Mouse (Mus musculus) limb, embryonic 11.5 days (tissue): ENCODE measurements around the gene Men1. TPM values are rescaled to one million over a fixed set of nuclear protein-coding genes. Genes with fewer than 3 reads are reported as not detected.
"Not testable (repeated sequence)": the region's sequence is repeated elsewhere in the genome, so short reads cannot be mapped to it uniquely, and the experiment has no call there.

Source experiments
- ATAC-seq: fragments of 200-750 bp; cut with Nextera tagmentation; 2 replicates; pipeline ENCODE4 v1.8.0; 2017; ENCODE audit warnings: low read depth; ENCODE audit not compliant: insufficient number of reproducible peaks, low FRiP score, low TSS enrichment
- DNase-seq: peaks from one replicate; pipeline ENCODE4 v3.0.0-alpha.2; 2015; ENCODE audit warnings: low spot score
- H3K27ac ChIP-seq: fragments of 300-500 bp; sonication (generic); replicated peaks from 2 replicates; pipeline ENCODE4 v1.5.1; 2014; ENCODE audit warnings: low read depth, mild to moderate bottlenecking, low read length
- H3K27me3 ChIP-seq: fragments of 300-500 bp; sonication (generic); 2 replicates; pipeline ENCODE4 v1.6.1; 2014; ENCODE audit warnings: mild to moderate bottlenecking, low read length, mixed read lengths; ENCODE audit not compliant: control insufficient read depth, insufficient read depth
- H3K36me3 ChIP-seq: fragments of 300-500 bp; sonication (generic); 2 replicates; pipeline ENCODE4 v1.6.1; 2014; ENCODE audit warnings: mild to moderate bottlenecking, low read length, moderate library complexity, mixed read lengths; ENCODE audit not compliant: control insufficient read depth, insufficient read depth
- H3K4me1 ChIP-seq: fragments of 300-500 bp; sonication (generic); 2 replicates; pipeline ENCODE4 v1.6.1; 2014; ENCODE audit warnings: low read length, mixed read lengths; ENCODE audit not compliant: control insufficient read depth, insufficient read depth
- H3K4me2 ChIP-seq: fragments of 300-500 bp; sonication (generic); 2 replicates; pipeline ENCODE4 v1.6.1; 2014; ENCODE audit warnings: low read depth, mild to moderate bottlenecking, moderate library complexity; ENCODE audit not compliant: severe bottlenecking
- H3K4me3 ChIP-seq: fragments of 300-500 bp; sonication (generic); 2 replicates; pipeline ENCODE4 v1.5.1; 2014; ENCODE audit warnings: low read depth, low read length
- H3K9ac ChIP-seq: fragments of 300-500 bp; sonication (generic); 2 replicates; pipeline ENCODE4 v1.6.1; 2014; ENCODE audit warnings: mild to moderate bottlenecking, low read length
- H3K9me3 ChIP-seq: fragments of 300-500 bp; sonication (generic); 2 replicates; pipeline ENCODE4 v1.6.1; 2016; ENCODE audit warnings: low read length; ENCODE audit not compliant: control insufficient read depth
- WGBS: fragments of 180-500 bp; shearing (Covaris S2); extraction: QIAGEN DNeasy Blood & Tissue Kit; methylation state at CpG from one replicate; pipeline ENCODE4 v1.1.7; 2014; 5-methylcytosine and 5-hydroxymethylcytosine counted together
- polyA plus RNA-seq: library from polyadenylated mRNA; unstranded; fragments of >200 nt; fragmentation: Nextera tagmentation; extraction: Ambion mirVana; gene quantifications from 2 replicates; pipeline ENCODE4 v1.2.1, GENCODE M21; 2014

The Men1 gene
- 65.3 and 66.7 TPM in 2 replicates for polyA plus RNA-seq

- Histone ChIP-seq H3K4me1 (peaks cover 20% of the 10 kb centered on the region), H3K9ac (peak within 1 kb of the TSS; percentile 77), H3K4me3 (peak within 1 kb of the TSS; percentile 88), H3K36me3 (peaks cover 20% of the 10 kb centered on the region), H3K9me3 (no peaks in the 10 kb centered on the region), H3K27ac (peak within 1 kb of the TSS; percentile 61), H3K4me2 (peak within 1 kb of the TSS; percentile 88), H3K27me3 (no peaks in the 10 kb centered on the region)
- DNase-seq (peak; percentile 94), ATAC-seq (peak; percentile 90)
- WGBS: under 1% methylated on average over 42 of the region's 43 CpGs
Measured at GRCm38 (mm10) chr19:6334673-6335457, at the start of gene Men1. Gene Men1, plus strand, starts transcription at chr19:6334979.

GRCm38 (mm10) chr19:6285226-6285625, 49.6 kb upstream of the Men1 start:
- no peak overlapping the region for H3K4me3 ChIP-seq
- ATAC-seq (no peak), DNase-seq (no peak)
- H3K4me1 ChIP-seq: 0 out of 2 replicates have a peak, but pooled peaks cover 2% of the 10 kb centered on the region
- H3K4me2 ChIP-seq: no peak overlapping the region
- H3K9me3 ChIP-seq: no peaks in the 10 kb centered on the region
- no peak overlapping the region for H3K9ac ChIP-seq
- WGBS: 77% methylated on average over 8 of the region's 8 CpGs
- H3K36me3 ChIP-seq: peaks cover 17% of the 10 kb centered on the region
- H3K27ac ChIP-seq: no peak overlapping the region
- no peaks in the 10 kb centered on the region for H3K27me3 ChIP-seq

- H3K9me3 ChIP-seq: no peaks in the 10 kb centered on the region
- ATAC-seq (no peak), DNase-seq (no peak)
- H3K27ac ChIP-seq: no peak overlapping the region
- no peak overlapping the region for H3K9ac ChIP-seq
- H3K36me3 ChIP-seq: peaks cover 17% of the 10 kb centered on the region
- WGBS: 77% methylated on average over 7 of the region's 7 CpGs
- H3K4me1 ChIP-seq: no peaks in the 10 kb centered on the region
- no peaks in the 10 kb centered on the region for H3K27me3 ChIP-seq
- H3K4me3 ChIP-seq: no peak overlapping the region
- no peak overlapping the region for H3K4me2 ChIP-seq
Measured at GRCm38 (mm10) chr19:6285632-6286433, 48.9 kb upstream of the Men1 start.

GRCm38 (mm10) chr19:6286434-6287401, 48.1 kb upstream of the Men1 start:
- ATAC-seq: no peak
- Histone ChIP-seq H3K9me3 (no peaks in the 10 kb centered on the region), H3K9ac (no peak overlapping the region), H3K36me3 (peaks cover 11% of the 10 kb centered on the region), H3K4me2 (no peak overlapping the region), H3K4me3 (no peak overlapping the region), H3K4me1 (no peaks in the 10 kb centered on the region), H3K27me3 (no peaks in the 10 kb centered on the region), H3K27ac (no peak overlapping the region)
- 91% methylated on average over 19 of the region's 19 CpGs for WGBS
- no peak for DNase-seq

- Histone ChIP-seq H3K4me1 (no peaks in the 10 kb centered on the region), H3K27me3 (no peaks in the 10 kb centered on the region), H3K9ac (no peak overlapping the region; the same call in 1 of the 2 replicates), H3K36me3 (peaks cover 7% of the 10 kb centered on the region), H3K9me3 (no peaks in the 10 kb centered on the region), H3K4me3 (no peak overlapping the region), H3K27ac (no peak overlapping the region), H3K4me2 (no peak overlapping the region)
- DNase-seq (no peak), ATAC-seq (no peak)
- 78% methylated on average over 13 of the region's 13 CpGs for WGBS
Measured at GRCm38 (mm10) chr19:6288236-6288894, 46.4 kb upstream of the Men1 start.

- no peak overlapping the region for H3K4me2 ChIP-seq
- H3K27me3 ChIP-seq: no peaks in the 10 kb centered on the region
- no peak overlapping the region for H3K4me3 ChIP-seq
- no peaks in the 10 kb centered on the region for H3K4me1 ChIP-seq
- H3K9ac ChIP-seq: no peak overlapping the region
- WGBS: 94% methylated on average over 14 of the region's 14 CpGs
- no peak for ATAC-seq
- no peaks in the 10 kb centered on the region for H3K9me3 ChIP-seq
- H3K36me3 ChIP-seq: peaks cover 12% of the 10 kb centered on the region
- DNase-seq: no peak
- H3K27ac ChIP-seq: no peak overlapping the region
Measured at GRCm38 (mm10) chr19:6289696-6290238, 45.0 kb upstream of the Men1 start.

- not testable (repeated sequence) for H3K9me3 ChIP-seq, H3K27me3 ChIP-seq, H3K4me1 ChIP-seq, H3K4me2 ChIP-seq, H3K27ac ChIP-seq, H3K9ac ChIP-seq, ATAC-seq, H3K4me3 ChIP-seq, DNase-seq
- peaks cover 16% of the 10 kb centered on the region for H3K36me3 ChIP-seq
- 93% methylated on average over 5 of the region's 6 CpGs for WGBS
Measured at GRCm38 (mm10) chr19:6290720-6291116, 44.1 kb upstream of the Men1 start.
